Mouse (Mus musculus) thymus, postnatal 4 days (tissue): ENCODE measurements around the gene Ncbp3.

Experiments
- DNase-seq: peaks from one replicate; pipeline ENCODE4 v3.0.0; 2021

Ncbp3 gene

GRCm38 (mm10) chr11:73031536-73031935, 16.0 kb upstream of the Ncbp3 start:
- DNase-seq: no peak

DNA sequence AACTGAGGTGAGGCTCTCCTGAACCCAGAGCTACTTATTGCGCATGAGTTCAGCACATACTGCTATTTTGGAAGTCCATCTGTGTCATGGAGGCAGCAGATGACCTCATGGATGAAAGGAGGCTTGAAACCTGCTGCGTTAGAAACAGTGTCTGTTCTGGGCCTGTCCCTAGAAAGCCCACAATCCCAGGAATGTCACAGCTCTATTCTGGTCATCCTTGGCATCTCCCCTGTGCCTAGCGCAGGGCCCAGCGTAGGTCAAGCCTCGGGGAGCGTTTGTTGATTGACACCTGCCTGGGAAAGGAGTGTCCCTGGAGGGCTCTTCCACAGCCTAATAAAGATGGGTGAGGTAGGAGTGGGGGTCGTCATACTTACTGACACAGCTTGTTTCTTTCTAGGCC, 11.5 kb upstream of the Ncbp3 start:
- no peak for DNase-seq

- peak; percentile 63 for DNase-seq
Observed at GRCm38 (mm10) chr11:73036889-73037288, 10.7 kb upstream of the Ncbp3 start.

- no peak for DNase-seq
Observed at GRCm38 (mm10) chr11:73037691-73038090, 9.9 kb upstream of the Ncbp3 start.

GRCm38 (mm10) chr11:73039102-73039799, 8.3 kb upstream of the Ncbp3 start:
- DNase-seq: peak; percentile 85

DNA sequence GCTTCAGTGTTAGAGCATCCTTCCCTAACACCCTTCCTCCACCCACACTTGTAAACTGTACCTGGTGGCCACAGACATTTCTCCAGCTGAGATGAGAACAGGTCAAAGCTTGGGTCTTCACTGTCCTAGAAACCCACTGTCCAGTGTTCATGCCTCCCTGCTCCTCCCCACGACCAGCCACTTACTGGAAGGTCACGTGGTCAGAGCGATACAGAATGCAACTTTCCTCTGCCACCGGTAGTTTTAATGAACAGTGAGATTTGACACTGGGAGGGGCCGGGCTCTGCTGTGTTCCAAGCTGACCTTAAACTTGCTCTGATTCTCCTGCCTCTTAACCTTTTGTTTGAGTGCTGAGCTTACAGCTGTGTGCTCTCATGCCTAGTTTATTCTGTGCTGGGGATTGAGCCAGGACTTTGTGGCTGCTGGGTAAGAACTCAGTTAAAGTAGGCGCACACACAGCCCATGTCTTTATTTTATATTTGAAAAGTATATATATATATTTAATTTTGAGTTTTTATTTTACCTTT, 3.3 kb upstream of the Ncbp3 start:
- no peak for DNase-seq

DNA sequence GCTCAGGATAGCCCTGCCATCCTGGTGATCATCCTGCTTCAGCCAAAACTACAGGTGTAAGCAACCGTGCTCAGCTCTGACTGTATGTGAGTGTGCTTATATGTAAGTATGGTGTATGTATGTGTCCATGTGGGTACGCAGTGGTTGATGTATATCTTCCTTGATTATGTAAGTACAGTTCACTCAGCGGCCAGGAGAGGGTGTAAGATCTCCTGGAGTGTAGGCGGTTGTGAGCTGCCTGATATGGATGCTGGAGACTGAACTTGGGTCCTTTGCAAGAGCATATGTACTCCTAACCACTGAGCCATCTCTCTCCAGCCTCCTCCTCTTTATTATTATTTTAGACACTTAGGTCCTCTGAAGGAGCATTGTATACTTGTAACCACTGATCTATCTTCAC, 2.8 kb upstream of the Ncbp3 start:
- DNase-seq: peak; percentile 41

DNA sequence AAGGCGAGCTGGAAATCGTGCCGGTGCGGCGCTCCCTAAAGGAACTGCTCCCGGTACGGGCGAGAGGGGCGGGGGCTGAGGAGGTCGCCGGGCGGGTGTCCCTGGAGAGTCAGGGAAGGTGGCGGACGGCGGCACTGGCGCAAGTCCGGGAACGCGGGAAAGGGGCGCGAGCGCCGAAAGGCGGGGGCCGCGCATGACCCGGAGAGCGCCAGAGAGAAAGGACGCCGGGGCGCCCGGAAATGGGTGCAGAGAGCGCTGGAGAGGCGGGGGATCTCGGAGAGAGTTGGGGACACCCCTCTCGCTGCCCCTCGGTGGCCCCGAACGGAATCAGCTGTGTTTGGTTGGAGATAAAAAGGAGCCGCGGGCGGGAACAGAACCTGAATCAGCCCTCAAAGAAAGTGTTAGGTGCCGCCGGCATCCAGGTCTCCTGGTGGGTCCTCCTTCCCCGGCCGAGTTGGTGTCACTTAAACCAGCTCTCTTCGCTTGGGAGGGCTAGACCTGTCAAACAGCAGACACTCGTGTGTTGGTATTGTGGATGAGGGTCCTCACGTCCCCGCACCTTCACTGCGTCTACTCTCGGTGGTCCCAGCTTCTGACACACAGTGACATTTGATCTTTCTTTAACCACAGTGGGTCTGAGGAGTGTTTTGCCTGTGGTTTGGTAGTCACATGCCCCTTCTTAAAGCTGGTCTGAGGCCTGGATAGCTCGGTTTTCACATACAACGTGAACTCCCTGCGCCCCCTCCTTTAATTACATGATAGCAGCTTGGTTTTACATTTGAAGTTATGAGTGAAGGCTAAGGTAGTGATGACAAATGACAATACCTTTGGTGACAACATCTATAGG, 670 bp downstream of the Ncbp3 start:
- peak; percentile 83 for DNase-seq

DNA sequence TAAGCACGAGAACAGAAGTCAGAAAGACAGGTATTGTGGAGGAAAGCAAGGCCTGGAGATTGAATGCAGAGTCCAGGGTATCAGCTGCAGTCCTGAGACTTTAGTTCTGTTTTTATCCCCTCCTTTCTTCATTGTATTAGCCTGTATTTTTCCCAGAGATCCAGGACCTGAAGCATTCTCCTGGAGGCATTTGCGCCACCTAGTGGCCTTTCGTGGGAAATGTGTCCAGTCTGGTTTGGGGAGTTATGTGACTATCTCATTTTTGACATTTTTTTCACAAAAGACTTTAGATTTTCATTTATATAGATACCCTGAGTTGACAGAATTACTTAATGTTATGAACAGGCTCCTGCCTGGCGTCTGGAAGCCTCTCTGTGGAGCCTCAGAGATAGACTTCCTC, 1.8 kb downstream of the Ncbp3 start:
- DNase-seq: peak; percentile 82

- no peak for DNase-seq
Observed at GRCm38 (mm10) chr11:73052795-73053194, 5.2 kb downstream of the Ncbp3 start.

- DNase-seq: no peak
Observed at GRCm38 (mm10) chr11:73057701-73058100, 10.1 kb downstream of the Ncbp3 start.

- no peak for DNase-seq
Observed at GRCm38 (mm10) chr11:73059630-73060029, 12.0 kb downstream of the Ncbp3 start.

DNA sequence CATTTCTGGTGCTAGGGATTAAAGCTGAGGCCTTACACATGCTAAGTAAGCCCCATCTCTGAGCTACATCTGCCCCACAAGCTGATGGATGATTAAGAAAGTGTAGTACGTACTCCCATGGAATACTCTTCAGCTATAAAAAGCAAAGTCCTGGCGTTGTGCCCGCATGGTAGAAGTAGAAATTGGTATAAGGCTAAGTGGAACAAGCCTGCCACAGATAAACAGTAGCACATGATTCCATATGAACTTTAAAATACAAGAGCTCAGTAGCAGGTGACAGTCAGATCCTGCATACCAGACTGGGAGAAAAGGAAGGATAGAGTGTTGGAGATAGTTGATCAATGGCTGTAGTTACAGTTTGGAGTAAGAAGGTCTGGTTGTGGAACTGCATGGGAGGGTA, 13.8 kb downstream of the Ncbp3 start:
- no peak for DNase-seq

- DNase-seq: peak; percentile 81
Observed at GRCm38 (mm10) chr11:73071839-73072238, 24.3 kb downstream of the Ncbp3 start.

GRCm38 (mm10) chr11:73076295-73076694, 28.7 kb downstream of the Ncbp3 start:
- DNase-seq: no peak

DNA sequence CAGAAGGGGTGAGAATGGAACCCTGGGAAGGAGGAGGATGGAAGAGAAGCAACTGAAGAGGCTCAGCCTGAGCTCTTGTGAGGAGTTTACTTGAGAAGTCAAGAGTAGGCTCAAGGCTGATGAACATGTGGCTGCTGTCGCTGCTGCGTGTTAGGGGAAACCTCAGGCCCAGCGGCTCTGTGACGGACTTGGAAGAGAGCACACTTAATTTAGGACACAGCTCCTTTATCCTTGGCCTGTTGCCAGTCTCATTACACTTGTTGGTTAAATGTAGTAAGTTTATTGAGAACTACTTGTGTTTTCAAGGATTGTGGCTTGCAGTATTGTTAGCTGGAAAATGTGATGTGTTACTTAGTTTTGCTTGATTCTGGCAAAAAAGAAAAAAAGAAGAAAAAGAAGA, 29.1 kb downstream of the Ncbp3 start:
- DNase-seq: no peak

- no peak for DNase-seq
Observed at GRCm38 (mm10) chr11:73077211-73077720, 29.7 kb downstream of the Ncbp3 start.

DNA sequence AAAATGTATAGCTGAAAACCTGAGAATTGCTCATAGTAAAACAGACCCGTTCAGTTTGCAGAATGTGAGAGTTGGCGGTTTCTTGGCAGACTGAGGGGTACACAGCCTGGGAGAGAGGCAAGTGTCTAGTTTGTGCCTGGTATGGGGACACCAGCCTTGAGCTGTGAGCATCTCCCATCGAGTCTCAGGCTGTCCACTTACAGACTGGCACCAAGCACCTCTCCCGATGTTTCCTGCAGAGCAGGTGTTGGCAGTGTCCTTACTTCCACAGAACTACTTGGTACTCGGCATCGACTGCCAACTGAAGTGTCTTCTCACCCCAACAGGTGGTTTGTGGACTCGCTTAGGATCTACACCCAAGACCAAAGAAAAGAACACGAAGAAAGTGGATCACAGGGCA, 31.0 kb downstream of the Ncbp3 start:
- DNase-seq: no peak

GRCm38 (mm10) chr11:73080306-73080705, 32.7 kb downstream of the Ncbp3 start:
- DNase-seq: no peak

- peak; percentile 47 for DNase-seq
Observed at GRCm38 (mm10) chr11:73084303-73084702, 36.7 kb downstream of the Ncbp3 start.

- DNase-seq: no peak
Observed at GRCm38 (mm10) chr11:73084804-73085231, 37.2 kb downstream of the Ncbp3 start.

GRCm38 (mm10) chr11:73085391-73085790, 37.8 kb downstream of the Ncbp3 start:
- DNase-seq: peak; percentile 47

DNA sequence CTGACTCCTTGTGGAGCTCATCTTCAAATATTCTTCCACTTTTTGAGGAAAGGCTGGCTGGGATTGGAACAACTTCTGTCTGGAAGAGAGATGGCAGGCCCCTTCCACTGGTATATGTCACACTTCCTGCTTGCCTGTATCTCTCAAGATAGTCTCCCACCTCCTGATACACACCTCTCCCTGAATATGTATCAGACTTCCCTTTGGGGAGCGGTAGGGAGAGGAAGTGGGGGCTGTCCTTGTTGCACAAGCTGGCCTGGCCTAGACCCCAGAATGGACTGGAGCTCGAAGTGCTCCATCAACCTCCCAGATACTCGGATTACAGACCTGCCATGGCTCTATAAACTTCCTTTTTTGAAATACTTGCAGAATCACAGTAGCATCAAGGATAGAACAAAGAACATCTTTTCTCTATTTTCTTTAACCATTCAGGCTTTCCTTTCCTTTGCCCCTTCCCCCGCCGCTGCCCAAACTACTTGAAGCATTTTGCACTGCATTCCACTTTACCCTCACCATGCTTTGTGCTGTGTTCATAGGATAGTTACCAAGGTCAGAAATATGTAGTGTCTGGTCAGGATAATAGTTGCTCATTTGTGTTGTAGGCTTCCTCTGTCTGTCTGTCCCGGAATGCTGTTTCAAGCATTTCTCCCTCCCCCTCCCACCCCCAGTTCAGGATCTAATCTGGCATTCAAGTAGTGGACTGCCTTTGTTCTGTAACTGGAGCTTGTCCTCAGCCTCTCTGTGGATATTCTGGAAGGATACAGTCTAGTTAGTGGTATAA, 40.3 kb downstream of the Ncbp3 start:
- DNase-seq: no peak
